ENCODE assay signal across 12 mouse cellular contexts in genomic region chr8:34614031-34614526, GRCm38 (mm10).
DNase-seq lines count a peak whose midpoint lies in the region.
"Had no signal": no experiment of that assay in that cellular context is flagged by ENCODE, and none has a peak within 500 bp of the region (broad histone marks: within the 10 kb centered on the region; RNA-seq: fewer than 3 reads in every experiment).

No protein-coding gene starts in this region.

- WGBS in heart, embryonic 10.5 days, result 68% methylated on average over 10 of the region's 10 CpGs

- H3K4me3 ChIP-seq in heart, embryonic 10.5 days, result no peak overlapping the region

- DNase-seq in heart, adult 11 months, result peak; percentile 98
- no peak for DNase-seq in heart, embryonic 10.5 days (ENCODE audit: low spot score)
- peak; percentile 34 for DNase-seq in 3134 (ENCODE audit: extremely low read depth, insufficient read length, low spot score)
- DNase-seq in cerebellum, postnatal 14 days, result peak; percentile 68 to 78
- DNase-seq in lung, postnatal 10 days, result peak; percentile 21
- DNase-seq in layer of hippocampus, adult 9-10 months (ENCODE audit: low spot score), result no peak
- no peak for DNase-seq in ovary, postnatal 14 days (ENCODE audit: low spot score)
- no peak for DNase-seq in spleen, postnatal 4 days (ENCODE audit: low spot score in 2 of 2)
- DNase-seq: B cell, adult 2 months; spleen, adult 18-20 months had no signal

- no peaks in the 10 kb centered on the region for H3K36me3 ChIP-seq in heart, embryonic 10.5 days

- H3K27me3 ChIP-seq in heart, embryonic 10.5 days (ENCODE audit: insufficient read depth, poor library complexity, severe bottlenecking), result no peaks in the 10 kb centered on the region
- H3K27me3 ChIP-seq: Patski had no signal

- H3K4me1 ChIP-seq in heart, embryonic 10.5 days, result no peaks in the 10 kb centered on the region

- H3K27ac ChIP-seq in heart, embryonic 10.5 days, result no peak overlapping the region
- H3K27ac ChIP-seq: kidney, postnatal 0 days had no signal

- H3K9me3 ChIP-seq in heart, embryonic 10.5 days, result no peaks in the 10 kb centered on the region

Comparison
In these comparisons a context has a peak if more than half of its experiments do, and no peak if none do; other contexts are left out.
1. DNase-seq: peak in heart, adult 11 months (single experiment), 3134 (single experiment), cerebellum, postnatal 14 days (2 of 2) and lung, postnatal 10 days (single experiment); none in heart, embryonic 10.5 days (single experiment), layer of hippocampus, adult 9-10 months (single experiment), ovary, postnatal 14 days (single experiment) and spleen, postnatal 4 days (0 of 2).